Mouse (Mus musculus): ENCODE data around the gene Mccc1.

Gene Mccc1

DNA sequence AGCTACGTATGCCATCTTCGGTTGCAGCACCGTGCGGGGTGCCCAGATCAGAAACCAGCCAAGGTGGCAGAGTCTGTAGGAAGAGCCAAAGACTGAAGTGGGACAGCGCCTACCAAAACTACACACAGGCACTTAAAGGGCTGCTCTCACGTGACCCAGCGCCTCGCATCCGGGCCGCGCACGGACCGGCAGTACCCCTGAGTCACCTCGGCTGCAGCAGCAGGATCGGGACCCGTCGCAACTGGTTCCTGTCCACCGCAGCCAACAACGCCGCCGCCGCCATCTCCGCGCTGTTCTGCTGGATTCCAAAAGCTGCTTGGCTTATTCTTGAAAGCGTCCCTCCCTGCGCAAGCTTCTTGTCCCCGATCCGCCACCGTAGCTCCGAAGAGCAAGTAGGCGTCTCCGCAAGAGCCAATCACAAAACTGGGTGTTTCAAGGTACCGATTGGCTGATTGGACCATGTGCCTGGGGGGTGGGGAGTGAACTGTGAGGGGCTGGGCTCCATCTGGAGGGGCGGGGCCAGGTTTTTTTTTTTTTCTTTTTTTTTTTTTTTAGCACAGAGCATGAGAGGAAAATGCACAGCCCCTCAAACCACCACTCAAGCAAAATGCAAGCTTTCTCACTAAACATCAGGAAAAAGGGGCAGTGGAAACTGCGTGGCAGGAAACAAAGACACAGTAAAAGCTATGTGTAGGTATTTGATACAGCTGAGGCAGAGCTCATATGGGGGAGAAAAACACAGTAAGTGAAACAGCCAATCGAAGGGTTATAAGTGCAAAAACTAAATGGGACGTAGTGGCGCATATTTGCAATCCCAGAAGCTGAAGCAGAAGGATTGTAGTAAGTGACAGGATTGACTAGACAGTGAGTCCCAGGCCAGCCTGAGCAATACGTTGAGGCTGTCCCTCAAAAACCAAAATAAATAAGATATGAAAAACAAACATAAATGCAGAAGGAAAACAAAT lies at the start of gene Mccc1:
Mccc1 (minus strand) TSS at position 404 of the 965 bp plus-strand sequence.
- peak; percentile 84 to 93 for DNase-seq (ENCODE audit: low spot score in 2 of 2)

DNA sequence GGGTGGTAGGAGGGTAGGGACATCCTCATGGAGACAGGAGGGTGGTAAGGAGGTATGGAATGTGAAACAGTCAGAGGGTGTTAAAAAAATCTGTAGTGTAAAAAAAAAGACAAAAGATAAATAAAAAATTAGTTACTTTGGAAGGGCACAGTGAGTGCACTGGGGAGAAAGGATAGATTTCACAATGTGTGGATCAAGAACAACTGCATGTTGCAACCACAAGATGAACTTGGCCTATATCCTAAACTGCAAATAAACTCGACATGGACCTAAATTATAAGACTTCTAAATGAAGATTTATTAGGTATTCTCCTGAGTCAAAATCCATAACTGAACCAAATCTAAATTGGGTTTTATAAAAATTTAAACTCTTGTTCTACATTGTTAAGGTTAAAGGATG lies 48.6 kb upstream of the Mccc1 start:
- DNase-seq (ENCODE audit: low spot score in 2 of 2) = no peak

DNA sequence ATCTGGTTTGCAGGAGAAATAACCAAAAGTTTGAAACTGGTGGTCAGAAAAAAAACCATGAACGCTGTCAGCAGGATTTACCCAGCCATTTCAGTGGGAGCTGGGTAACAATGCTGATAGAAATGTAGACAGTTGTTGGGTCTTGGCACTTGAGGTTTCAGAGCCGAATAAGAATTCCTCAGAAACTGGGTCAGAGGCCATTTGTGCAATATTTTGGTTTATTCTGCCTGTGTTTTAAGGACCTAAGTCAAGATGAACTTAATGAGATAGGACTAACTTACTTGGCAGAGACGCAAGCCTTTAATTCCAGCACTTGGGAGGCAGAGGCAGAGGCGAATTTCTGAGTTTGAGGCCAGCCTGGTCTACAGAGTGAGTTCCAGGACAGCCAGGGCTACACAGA lies 44.6 kb upstream of the Mccc1 start:
- no peak for DNase-seq (ENCODE audit: low spot score in 2 of 2)

DNA sequence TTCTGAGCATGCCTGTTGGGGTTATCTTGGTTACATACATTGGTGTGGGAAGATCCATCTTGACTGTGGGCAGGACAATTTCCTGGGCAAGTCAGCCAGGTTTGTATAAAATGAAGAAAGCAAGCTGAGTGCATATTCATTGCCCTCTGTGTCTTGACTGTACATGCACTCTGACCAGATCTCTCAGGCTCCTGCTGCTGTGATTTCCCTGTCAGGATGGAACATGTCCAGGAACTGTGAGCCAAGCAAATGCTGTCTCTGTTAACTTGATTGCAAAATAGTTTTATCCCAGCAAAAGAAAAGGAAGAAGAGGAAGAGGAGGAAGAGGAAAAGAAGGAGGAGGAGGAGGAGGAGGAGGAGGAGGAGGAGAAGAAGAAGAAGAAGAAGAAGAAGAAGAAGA lies 44.0 kb upstream of the Mccc1 start:
- no peak for DNase-seq (ENCODE audit: low spot score in 2 of 2)

DNA sequence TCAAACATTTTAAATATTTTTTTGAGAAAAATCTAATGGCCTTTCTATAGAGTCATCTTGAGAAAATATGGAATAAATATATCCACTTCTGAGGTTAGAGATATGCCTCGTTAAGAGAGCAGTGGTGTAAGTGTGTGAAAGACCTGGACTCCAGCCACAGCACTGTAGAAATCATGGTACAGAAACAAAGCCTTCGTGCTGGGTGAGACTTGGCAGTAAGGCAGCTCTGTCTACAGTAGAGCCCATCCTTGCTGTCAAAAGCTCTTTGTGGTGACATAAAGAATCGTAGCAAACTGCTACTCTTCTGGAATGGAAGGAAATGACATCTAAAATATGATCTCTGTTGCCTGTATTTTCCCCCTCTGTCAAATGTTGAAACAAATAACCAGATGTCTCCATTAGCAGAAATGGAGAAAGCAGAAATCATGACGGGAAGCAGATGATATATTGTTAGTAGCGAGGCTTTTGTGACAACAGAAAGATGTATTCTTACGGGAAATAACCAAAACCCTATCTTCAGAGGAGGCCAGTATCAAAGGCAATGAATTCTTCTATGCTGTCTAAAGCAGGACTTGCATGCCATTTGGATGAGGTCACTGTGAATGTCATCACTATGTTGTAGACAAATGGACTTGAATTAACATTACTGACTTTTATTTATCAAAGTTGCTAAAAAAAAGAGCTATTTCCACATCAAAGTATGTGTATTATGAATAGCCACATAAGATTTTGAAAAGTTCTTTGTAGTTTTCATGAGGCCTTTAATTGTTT lies 31.4 kb upstream of the Mccc1 start:
- no peak for DNase-seq (ENCODE audit: low spot score in 2 of 2)

DNA sequence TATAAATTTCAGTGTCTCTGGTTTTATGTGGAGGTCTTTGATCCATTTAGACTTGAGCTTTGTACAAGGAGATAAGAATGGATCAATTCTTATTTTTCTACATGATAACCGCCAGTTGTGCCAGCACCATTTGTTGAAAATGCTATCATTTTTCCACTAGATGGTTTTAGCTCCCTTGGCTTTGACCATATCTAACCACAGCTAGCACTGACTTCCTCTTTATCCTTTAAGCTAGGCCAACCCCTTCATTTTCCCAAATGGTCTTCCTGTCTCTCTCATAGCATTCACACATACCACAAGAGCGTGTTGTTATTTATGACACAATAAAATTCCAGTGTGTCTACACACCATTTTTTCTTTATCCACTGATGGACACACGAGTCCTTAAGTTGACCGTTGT lies 29.5 kb upstream of the Mccc1 start:
- DNase-seq (ENCODE audit: low spot score in 2 of 2) = no peak

DNA sequence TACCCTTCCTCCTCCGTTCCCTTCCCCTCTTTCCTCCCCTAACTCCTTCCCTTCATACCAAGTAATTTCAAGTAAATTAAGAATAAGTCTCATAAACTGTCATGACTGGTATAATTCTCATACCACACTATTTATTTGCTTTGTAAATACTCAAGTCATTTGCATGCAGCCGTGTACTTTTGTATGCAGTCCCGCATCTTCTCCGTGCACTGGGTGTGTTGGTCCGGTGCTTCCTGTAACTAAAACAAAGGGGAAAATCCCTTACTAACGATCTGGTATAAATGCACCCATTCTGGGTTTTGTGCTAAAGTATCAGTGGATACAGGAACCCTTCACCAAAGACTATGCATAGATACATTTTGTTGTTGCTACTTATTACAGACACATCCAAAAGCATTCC lies 25.3 kb upstream of the Mccc1 start:
- no peak for DNase-seq (ENCODE audit: low spot score in 2 of 2)

DNA sequence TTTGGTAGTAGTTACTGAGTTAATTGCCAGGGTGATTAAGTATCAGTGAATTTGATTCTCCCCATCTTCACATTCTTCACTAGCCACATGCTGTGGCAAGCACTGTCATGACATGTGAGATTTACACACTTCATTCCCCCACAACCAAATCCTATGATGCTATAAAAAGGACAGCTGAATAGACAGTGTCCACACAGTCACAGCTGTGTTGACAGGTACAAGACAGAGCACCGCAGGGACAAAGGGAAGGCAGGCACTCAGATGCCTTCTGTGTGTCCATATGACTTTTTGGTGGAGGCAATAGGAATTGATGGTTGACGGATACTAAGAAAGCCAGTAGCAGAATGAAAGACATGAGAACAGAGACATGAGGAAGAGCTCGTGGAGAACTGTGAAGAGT lies 10.8 kb upstream of the Mccc1 start:
- DNase-seq (ENCODE audit: low spot score in 2 of 2) = no peak

DNA sequence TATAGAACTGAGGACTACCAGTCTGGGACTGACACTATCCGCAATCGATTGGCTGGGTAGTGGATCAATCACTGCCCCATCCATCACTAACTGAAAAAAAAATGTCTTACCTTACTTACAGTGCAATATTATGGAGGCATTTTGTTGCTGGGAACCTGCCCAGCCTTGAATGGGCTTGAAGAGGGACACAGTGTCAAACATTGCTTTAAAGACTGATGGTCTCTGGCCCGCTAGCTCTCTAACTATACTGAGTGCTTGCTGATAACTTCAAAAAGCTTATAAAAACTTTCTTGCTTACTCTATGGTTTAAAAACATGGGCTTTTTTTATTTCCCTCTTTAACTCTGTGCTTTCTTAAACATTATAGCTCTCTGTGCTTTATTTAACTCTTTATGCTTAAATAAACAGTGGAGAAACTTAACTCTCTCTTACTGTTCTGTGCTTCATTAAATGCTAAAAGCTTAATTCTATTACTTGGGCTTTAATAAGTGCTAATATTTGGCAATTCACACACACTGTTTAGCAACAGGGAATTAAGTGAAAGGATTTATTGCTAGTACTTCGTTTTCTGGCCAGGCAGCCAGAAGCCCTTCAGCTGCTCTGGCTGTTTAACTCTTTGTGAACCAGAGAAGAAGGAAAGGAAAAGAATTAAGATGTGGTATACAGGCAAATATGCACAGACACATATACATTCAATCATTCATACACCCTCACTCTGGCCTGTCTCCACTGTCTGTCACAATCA lies 8.1 kb upstream of the Mccc1 start:
- DNase-seq (ENCODE audit: low spot score in 2 of 2) = no peak

DNA sequence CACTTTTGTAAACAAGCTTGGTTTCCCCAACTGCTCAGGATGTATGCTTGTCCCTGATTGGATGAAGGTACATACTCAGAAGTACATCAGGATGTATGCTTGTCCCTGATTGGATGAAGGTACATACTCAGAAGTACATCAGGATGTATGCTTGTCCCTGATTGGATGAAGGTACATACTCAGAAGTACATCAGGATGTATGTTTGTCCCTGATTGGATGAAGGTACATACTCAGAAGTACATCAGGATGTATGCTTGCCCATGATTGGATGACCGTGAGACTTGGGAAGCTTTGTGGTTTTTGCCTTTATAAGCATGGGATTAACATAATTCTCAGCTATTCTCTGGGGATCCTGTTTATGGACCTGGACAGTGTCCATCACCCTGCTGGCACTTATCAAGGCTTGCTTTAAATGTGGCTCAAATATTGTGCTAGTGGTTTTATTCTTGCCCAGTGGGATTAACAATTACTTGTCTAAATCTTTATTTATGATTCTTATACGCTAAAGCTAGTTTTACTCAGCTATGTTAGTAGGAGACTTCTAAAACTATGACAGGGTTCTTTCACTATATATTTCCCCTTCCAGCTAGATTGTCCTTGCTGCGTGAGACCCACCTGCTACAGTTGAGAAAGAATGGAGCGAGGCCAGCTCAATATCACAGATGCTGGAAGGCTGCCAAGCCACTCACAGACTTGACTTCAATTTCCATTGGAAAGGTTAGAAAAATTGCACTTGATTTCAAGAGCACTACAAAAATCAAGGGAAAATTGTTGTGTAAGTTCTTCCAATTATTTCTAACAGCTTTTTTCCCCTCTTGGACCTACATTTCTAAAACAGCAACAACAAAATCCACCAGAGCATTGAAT lies 3.8 kb upstream of the Mccc1 start:
- no peak for DNase-seq (ENCODE audit: low spot score in 2 of 2)

DNA sequence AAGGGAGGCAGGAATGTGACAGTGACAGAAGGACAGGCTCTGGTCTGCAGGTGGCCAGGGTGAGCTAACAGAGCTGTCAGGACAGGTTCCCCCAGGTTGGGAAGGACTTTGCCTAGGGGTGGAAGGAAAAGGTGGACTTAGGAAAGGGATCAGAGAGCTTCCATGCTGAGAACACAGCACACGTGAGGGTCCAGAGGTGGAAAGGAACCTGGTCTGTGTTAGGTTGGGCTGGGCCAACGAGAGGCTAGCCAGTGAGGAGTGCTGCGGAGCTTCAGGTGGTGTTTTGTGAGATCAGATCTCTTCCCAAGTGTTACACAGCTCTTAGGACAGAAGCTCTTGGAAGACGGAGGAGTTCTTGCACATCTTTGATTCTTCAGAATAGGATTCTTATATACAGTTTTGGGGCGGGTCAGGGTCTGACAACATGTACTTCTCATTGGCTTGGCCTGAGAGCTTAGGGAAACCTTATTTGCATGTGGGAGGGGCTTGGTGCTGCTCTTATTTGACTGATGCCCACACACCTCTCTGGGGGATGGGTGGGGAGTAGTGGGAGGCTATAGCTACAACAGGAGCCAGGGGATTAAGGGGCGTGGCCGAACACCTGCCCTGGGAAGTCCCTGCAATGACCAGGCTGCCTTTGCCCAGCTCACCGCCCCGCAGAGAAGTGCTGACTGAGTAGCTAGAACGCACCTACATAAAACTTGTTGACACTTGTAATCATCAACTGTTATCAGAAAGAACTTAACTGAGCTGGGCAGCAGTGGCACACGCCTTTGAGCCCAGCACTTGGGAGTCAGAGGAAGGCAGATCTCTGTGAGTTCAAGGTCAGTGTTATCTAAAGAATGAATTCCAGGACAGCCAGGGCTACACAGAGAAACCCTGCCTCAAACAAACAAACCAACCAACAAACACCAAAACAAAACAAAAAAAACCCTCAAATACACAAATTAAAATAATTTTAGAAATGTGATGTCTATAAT lies 5.6 kb downstream of the Mccc1 start:
- no peak for DNase-seq (ENCODE audit: low spot score in 2 of 2)

DNA sequence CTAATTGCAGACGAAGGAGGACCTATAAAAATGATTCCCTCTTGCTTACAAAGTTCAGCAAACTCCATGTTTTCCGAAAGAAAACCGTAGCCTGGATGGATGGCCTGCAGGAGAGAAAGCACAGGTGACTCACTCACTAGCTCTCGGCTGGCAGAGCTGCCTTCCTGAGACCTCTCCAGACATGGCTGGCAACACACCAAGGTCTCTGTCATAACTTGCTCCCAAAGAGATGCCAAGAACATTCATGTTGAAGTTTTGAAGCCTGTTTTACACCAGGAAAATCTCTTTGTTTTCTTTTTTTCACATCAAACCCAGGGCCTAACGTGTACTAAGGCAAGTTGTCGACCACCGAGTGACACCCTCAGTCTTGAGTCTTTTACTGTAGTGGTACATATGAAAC lies 9.8 kb downstream of the Mccc1 start:
- DNase-seq (ENCODE audit: low spot score in 2 of 2) = no peak

DNA sequence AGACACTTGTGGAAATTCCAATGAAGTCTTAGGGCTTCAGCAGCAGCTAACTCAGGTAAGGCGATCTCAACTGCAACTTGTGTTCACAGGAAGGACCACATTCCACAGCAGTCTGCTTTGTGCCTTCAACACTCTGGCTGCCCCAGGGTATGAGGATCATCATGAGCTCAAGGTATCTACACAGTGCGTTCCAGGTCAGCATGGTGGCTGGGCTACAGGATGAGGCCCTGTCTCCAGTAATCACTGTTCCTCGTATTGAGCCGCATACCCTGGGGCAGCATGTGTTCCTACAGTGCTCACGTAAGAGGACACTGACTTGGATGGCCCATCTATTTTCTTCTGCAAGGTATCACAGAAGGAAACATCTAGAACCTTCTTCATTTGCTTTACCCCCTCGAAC lies 12.4 kb downstream of the Mccc1 start:
- DNase-seq (ENCODE audit: low spot score in 2 of 2) = no peak

DNA sequence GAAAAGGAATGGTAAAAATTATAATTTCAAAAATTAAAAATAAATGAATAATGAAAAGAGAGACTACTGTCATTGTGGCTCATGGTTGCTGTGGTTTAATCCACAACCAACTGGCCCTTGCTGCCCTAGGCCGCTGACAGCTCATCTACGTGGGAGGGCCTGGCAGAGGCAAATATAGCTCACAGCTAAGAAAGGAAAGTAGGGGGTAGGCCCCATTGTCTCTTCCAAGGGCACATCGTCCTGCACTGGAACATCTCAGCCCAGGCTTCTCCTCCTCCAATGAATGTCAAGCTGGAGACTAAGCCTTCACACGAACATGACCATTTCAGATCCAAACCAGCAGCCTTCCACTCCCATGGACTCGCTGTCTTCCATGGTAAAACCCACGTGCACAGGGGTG lies 14.2 kb downstream of the Mccc1 start:
- DNase-seq (ENCODE audit: low spot score in 2 of 2) = no peak

DNA sequence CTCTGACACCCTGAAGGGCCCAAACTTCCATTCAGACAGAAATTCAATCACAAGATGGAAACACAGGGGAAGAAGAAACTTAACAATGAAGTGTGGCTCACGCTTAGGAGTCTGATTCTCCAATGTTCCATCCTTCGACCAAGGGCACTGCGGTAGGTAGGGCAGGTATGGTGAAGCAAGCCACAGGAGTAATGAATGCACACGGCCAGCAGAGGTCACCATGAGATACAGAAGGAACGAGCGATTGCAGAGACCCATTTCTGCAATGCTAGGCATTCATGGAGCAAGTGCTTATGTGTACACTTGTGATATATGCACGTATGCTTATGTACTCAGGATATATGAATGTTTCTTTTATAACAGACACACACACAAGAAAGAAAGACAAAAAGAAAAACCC lies 26.9 kb downstream of the Mccc1 start:
- peak; percentile 16 to 67 for DNase-seq (ENCODE audit: low spot score in 2 of 2)

DNA sequence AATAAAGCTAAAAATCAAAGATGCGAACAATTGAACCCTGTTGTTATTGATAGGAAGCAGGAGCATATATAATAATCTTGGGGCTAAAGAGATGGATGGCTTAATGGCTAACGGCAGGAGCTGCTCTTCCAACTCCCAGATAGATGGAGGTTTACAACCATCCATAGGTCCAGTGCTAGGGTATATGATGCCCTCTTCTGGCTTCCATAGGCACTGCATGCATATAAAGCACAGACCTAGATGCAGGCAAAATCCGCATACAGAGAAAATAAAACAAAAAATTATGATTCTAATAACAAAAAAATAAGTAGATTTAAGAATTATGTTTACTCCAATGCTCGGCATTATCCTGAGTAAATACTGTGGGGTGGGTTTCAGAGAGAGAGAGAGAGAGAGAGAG lies 27.5 kb downstream of the Mccc1 start:
- peak in 1 of 2 experiments; percentile 52 for DNase-seq (ENCODE audit: low spot score in 2 of 2)

DNA sequence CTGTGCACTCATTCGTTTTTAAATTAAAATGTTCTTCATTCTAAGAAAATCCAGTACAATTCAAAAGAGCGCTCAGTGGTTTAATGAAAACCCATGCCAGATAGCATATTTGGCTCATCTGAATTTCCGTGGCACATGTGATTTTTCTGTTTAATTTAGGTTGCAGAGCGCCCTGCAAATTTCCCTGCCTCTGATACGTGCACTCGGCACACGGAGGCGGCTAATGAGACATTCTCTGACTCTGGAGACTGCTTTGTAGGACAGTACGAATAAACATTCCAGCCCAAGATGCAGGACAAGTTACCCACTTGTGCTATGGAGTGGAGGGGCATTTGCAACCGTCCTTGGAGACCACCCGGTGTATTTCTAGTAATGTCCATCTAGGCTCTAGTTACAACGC lies 29.3 kb downstream of the Mccc1 start:
- no peak for DNase-seq (ENCODE audit: low spot score in 2 of 2)

DNA sequence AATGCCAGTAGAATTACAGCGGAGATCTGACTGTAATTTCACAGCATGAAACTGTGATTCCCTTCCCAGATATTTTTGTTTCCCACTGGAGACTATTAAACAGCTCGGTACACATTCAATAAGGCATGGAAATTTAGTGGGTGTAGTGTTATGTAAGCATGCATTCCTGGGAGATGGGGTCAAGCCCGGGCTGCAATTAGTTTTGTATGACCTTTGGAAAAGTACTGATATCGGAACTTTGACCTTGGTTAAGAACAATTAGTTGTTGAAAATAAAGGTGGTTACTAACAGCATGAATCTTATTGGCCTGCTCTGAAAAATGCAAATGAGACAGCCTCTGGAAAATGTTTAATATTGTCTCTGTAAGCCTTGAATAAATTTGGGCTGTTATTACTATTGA lies 30.0 kb downstream of the Mccc1 start:
- DNase-seq (ENCODE audit: low spot score in 2 of 2) = no peak

DNA sequence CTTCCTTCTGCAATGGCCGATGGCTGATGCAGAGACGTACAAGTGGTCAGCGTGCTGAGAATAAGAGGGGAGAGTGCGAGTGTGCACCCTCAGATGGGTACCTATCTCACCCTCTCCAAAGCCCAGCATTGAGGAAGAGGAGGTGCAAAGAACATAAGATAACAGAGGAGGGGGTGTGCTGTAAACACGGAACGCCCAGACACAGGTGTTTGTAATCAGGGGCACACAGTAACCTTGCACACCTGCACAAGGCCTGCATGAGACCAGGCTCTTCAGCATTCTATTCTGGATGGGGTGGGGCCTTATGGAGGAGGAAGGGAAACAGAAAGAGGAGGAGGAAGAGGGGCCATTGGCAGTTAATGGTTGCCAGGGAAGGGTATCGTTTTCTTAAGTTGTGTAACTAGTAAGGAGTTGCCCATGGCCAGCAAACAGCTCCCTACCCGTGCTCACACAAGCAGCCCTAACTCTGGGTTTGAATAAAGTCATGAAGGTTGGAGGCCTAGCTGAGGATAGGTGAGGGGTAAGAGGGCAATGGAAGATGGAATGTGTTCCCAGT lies 33.0 kb downstream of the Mccc1 start:
- DNase-seq (ENCODE audit: low spot score in 2 of 2) = no peak

DNA sequence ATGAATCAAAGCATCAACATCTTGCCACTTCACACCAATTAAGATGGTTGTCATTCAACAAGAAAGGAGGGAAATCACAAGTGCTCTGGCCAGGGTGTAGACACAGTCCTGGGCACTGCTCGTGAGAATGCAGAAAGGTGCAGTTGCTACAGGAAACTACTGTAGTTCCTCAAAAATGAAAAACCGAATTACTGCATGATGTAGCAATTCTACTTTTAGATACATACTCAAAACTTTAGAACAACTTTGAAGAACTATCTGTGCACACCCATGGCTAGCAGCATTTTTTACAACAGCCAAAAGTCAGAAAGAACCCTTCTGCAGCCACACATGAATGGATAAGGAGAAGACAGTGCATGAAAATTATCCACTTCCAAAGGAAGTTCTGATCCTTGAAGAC lies 34.0 kb downstream of the Mccc1 start:
- DNase-seq (ENCODE audit: low spot score in 2 of 2) = no peak

Data from spleen, postnatal 10 days (tissue).